Mouse (Mus musculus) urinary bladder, postnatal 14 days (tissue): ENCODE data around the gene Kansl2.

Experiments
- DNase-seq: peaks from one replicate; pipeline ENCODE4 v3.0.0; 2021; ENCODE audit warnings: low spot score

Gene Kansl2

GRCm38 (mm10) chr15:98533881-98534627, at the start of gene Kansl2:
Gene Kansl2 (minus strand): TSS chr15:98534264.
- peak; percentile 97 for DNase-seq

DNA sequence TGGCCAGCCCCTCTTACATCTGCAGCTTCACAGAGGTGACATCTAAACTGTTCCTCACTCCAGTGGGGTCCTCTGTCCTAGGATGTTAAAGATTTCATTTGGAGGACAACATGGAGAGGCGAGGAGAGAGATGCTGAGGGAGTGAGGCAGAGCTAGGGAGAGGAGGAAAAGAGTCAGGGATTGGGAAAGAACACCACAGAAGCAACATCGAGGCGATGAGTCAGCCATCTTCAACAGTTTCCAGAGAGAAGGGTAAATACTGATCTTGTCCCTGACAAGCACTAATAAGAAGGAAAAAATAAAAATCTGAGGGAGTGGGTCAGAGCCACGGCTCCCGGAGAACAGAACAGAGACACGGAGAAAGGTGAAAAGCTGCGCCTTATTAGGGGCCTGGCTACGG, 48.9 kb upstream of the Kansl2 start:
- DNase-seq: no peak

DNA sequence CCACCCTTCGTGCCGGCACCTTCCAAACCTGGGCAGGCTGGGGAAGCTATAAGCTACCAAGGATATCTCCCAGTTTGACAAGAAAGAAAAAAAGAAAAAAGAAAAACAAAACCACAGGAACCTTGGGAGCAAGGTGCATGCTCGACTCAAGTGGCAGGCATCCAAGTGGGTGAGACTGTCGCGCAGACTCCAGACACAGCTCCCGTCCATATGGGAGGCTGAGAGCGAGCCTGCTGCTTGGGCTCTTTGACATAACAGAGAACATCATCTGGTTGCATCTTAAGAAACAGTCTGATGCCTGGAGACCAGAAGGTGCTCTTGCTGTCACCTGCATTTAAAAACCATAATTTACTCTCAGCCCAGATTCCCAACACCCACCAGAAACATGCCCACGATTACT, 48.3 kb upstream of the Kansl2 start:
- DNase-seq: no peak

DNA sequence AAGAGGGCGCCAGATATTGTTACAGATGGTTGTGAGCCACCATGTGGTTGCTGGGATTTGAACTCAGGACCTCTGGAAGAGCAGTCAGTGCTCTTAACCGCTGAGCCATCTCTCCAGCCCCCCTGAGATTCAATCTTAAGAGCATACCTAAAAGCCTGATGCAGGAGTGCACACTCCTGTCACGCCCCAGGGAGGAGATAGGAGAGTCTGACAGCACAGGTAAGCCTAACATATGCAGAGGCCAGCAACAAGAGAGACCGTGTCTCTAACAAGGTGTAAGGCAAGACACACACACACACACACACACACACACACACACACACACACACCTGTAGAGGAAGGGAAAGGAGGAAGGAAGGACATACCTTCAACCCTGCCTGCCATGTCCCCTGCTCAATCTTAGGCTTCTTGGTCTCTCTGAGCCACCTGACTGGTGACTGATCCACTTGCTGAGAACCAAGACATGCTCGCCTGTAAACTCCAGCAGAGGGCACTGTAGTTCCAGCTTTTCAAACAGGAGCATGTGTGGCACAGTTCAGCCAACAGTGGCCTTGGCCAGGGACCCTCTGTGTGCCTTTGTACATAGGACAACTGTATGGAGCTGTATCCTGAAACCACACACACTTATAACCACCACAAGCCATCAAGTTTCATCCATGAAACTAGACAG, 45.9 kb upstream of the Kansl2 start:
- DNase-seq: peak; percentile 81

GRCm38 (mm10) chr15:98579310-98579709, 45.2 kb upstream of the Kansl2 start:
- no peak for DNase-seq

- DNase-seq: no peak
Measured at GRCm38 (mm10) chr15:98573293-98573692, 39.2 kb upstream of the Kansl2 start.

- no peak for DNase-seq
Measured at GRCm38 (mm10) chr15:98570873-98571538, 36.9 kb upstream of the Kansl2 start, which contains the start of the genes Ccnt1 and 4930415O20Rik. Gene Ccnt1 (minus strand): TSS chr15:98570923. Gene 4930415O20Rik (plus strand): TSS chr15:98571004.

GRCm38 (mm10) chr15:98569795-98570365, 35.8 kb upstream of the Kansl2 start:
- no peak for DNase-seq

- no peak for DNase-seq
Measured at GRCm38 (mm10) chr15:98569216-98569615, 35.2 kb upstream of the Kansl2 start.

GRCm38 (mm10) chr15:98568256-98569033, 34.4 kb upstream of the Kansl2 start:
- peak; percentile 31 for DNase-seq

DNA sequence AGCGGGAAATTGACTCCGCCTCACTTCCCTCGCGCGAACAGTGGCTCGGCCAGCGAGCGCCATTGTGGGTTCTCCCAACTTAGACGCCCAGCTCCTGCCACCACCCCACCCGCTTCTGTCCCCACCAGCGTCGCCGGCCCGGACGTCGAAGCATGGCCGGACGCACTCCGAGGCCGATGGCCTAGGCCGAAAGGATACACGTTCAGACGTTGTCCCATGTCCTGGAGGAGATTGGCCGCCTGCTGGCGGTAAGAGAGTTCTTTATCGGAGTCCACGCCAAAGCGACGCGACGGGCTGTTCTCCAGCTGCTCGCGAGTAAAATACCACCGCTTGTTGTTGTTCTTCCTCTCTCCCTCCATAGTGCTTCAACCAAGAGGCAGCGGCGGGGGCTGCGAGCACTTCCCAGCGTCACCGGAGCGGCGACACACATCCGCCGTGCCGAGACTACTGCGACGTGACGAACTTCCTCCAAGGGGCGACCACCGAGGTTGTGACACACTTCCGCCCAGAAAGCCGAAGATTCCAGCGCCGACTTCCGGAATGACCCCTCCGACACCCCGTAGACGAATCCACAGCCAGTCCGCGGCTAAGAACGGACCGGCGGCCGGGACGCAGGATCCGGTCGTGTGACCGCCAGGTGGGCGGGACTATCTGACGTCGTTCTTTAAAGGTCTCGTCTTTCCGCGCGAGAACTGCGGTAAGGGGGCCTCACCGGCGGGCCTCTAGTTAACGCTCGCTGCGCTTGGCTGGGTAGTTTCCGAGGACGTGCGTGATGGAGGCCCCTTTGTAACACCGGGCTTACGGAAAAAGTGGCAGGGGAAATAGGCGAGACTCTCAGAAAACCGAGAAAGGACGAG, 33.4 kb upstream of the Kansl2 start:
- peak; percentile 100 for DNase-seq

- DNase-seq: no peak
Measured at GRCm38 (mm10) chr15:98566973-98567277, 32.9 kb upstream of the Kansl2 start.

- no peak for DNase-seq
Measured at GRCm38 (mm10) chr15:98557186-98557585, 23.1 kb upstream of the Kansl2 start.

DNA sequence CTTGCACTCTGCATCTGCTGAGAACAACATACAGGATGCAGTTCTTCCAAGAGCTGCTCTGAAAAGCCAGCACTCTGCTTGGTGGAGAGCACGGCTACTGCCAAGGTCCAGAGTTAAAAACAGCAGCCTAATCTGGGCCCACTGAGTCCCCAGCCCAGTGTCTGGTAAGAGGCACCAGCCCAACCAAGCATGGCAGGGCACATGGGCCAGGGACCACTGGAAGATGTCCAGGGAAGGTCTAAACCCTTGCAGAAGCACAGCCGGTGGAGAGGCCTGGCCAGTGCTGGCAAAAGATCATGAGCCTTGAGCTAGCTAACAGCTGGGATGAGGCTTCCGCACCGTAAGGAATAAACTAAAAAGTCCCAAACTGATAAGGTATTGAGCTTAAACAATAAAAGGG, 21.8 kb upstream of the Kansl2 start:
- DNase-seq: no peak

- DNase-seq: no peak
Measured at GRCm38 (mm10) chr15:98552758-98553157, 18.7 kb upstream of the Kansl2 start.

GRCm38 (mm10) chr15:98546843-98547242, 12.8 kb upstream of the Kansl2 start:
- DNase-seq: no peak

DNA sequence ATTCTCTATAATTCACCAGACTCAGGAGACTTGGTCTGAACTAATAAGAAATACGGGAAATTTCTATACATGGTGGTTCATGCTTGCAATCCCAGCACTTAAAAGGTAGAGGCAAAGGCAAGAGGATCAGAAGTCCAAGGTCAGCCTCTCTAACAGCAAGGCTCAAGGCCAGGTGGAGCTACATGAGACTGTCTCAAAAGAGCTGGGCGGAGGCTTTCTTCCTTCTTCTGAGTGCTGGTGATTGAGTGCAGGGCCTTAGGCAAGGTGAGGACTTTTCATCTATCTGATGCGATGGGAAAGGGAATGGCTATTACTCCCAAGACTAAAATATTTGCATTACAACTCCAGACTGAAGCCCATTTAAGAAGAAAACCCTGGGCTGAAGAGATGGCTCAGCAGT, 11.1 kb upstream of the Kansl2 start:
- no peak for DNase-seq

GRCm38 (mm10) chr15:98543341-98543740, 9.3 kb upstream of the Kansl2 start:
- no peak for DNase-seq

GRCm38 (mm10) chr15:98541064-98541463, 7.0 kb upstream of the Kansl2 start:
- DNase-seq: no peak

DNA sequence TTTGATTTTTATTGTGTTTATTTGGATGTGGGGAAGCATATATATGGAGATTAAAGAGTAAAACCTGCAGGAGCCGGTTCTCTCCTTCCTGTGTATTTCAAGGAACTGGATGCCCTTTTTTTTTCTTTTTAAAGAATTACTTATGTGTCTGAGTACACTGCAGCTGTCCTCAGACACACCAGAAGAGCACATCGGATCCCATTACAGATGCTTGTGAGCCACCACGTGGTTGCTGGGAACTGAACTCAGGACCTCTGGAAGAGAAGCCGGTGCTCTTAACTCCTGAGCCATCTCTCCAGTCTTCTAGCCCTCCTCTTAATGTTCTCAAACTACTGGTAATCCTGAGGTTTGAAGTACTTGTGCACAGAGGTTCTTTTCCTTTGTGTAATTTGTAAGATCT, 3.9 kb upstream of the Kansl2 start:
- no peak for DNase-seq
